8 mouse cellular contexts compared by ENCODE assay signal in the genomic region with DNA sequence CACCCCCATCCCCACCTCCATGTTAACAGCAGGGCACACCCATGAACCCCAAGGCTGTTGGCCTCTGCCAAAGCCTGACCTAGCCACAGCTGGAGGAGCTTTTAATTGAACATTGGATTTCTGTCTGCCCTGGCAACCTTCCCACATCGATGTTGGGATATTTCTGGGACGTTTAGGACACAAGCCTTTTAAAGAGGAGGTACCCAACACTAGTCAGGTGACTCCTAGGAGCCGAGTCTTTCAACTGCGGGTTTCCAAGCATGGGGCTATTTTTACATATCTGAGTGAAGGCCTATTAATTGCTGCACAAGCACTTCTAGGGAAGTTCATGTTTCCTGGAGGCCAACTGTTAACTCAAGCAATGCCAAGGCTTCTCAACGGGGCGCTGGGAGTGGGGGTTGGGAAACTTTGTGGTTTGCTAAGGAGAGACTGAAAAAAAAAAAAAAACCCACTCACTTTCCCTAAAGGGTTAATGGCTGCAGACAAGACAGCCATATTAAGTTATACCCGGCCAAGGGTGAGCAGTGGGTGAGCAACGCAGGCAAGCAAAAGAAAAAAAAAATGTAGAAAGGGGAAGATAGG.
A peak's percentile ranks its signal among the peaks of the same experiment; 100 is the strongest.
DNase-seq lines count a peak whose midpoint lies in the region; ATAC-seq lines count a peak whose summit lies in the region.

No protein-coding gene starts in this region.

- no peak overlapping the region for H3K4me3 ChIP-seq in embryonic facial prominence, embryonic 15.5 days (replicated peaks)
- peak overlapping the region; percentile 81 for H3K4me3 ChIP-seq in megakaryocyte, embryonic 14.5 days (replicated peaks)
- H3K4me3 ChIP-seq in forebrain, embryonic 11.5 days (ENCODE audit: low read depth, low read length) = no peak overlapping the region

- DNase-seq in heart, adult 11 months = peak; percentile 97
- DNase-seq in heart, postnatal 25 days (ENCODE audit: low spot score) = no peak
- peak; percentile 80 for DNase-seq in kidney, adult 9 months
- no peak for DNase-seq in layer of hippocampus, adult 11-12 months (ENCODE audit: low spot score)
- DNase-seq in right cerebral cortex, adult 18-20 months = no peak
- DNase-seq in forebrain, embryonic 11.5 days (ENCODE audit: low spot score) = no peak

- peak overlapping the region; percentile 13; the same call in 1 of the 2 replicates for H3K4me2 ChIP-seq in embryonic facial prominence, embryonic 15.5 days (replicated peaks)
- H3K4me2 ChIP-seq in forebrain, embryonic 11.5 days (ENCODE audit: low read depth, low read length, severe bottlenecking) = no peak overlapping the region

- no peak overlapping the region for H3K9ac ChIP-seq in embryonic facial prominence, embryonic 15.5 days
- no peak overlapping the region for H3K9ac ChIP-seq in forebrain, embryonic 11.5 days (ENCODE audit: low read length)

- peak; percentile 46; the same call in 1 of the 2 replicates for ATAC-seq in embryonic facial prominence, embryonic 15.5 days (ENCODE audit: insufficient number of reproducible peaks, low FRiP score, low TSS enrichment, low read depth)
- ATAC-seq in forebrain, embryonic 11.5 days (replicated peaks; ENCODE audit: low FRiP score) = no peak

- H3K4me1 ChIP-seq in embryonic facial prominence, embryonic 15.5 days = peaks cover 53% of the 10 kb centered on the region
- peaks cover 83% of the 10 kb centered on the region for H3K4me1 ChIP-seq in megakaryocyte, embryonic 14.5 days
- H3K4me1 ChIP-seq in forebrain, embryonic 11.5 days (replicated peaks; ENCODE audit: control insufficient read depth, insufficient read depth, low read length) = peaks cover 8% of the 10 kb centered on the region

- H3K36me3 ChIP-seq in embryonic facial prominence, embryonic 15.5 days = no peaks in the 10 kb centered on the region
- peaks cover 5% of the 10 kb centered on the region for H3K36me3 ChIP-seq in megakaryocyte, embryonic 14.5 days (replicated peaks; ENCODE audit: low read length)
- H3K36me3 ChIP-seq in forebrain, embryonic 11.5 days (ENCODE audit: control insufficient read depth, insufficient read depth, low read length) = no peaks in the 10 kb centered on the region

- H3K27ac ChIP-seq in embryonic facial prominence, embryonic 15.5 days (replicated peaks) = peak overlapping the region; percentile 61
- no peak overlapping the region for H3K27ac ChIP-seq in forebrain, embryonic 11.5 days (ENCODE audit: low read depth, low read length)

- intact Hi-C loops in heart, postnatal 25 days (cut with DNase I) = no loop called here

- H3K9me3 ChIP-seq in embryonic facial prominence, embryonic 15.5 days (replicated peaks) = no peaks in the 10 kb centered on the region
- H3K9me3 ChIP-seq in megakaryocyte, embryonic 14.5 days = no peaks in the 10 kb centered on the region
- no peaks in the 10 kb centered on the region for H3K9me3 ChIP-seq in forebrain, embryonic 11.5 days (ENCODE audit: control insufficient read depth, low read length)

- no peaks in the 10 kb centered on the region for H3K27me3 ChIP-seq in embryonic facial prominence, embryonic 15.5 days
- peaks cover 5% of the 10 kb centered on the region for H3K27me3 ChIP-seq in megakaryocyte, embryonic 14.5 days (replicated peaks)
- H3K27me3 ChIP-seq in forebrain, embryonic 11.5 days (ENCODE audit: control insufficient read depth, insufficient read depth, low read length) = 0 out of 2 replicates have a peak, but pooled peaks cover 2% of the 10 kb centered on the region

- 5% methylated on average over 8 of the region's 8 CpGs for WGBS in embryonic facial prominence, embryonic 15.5 days
- WGBS in forebrain, embryonic 11.5 days = 38% methylated on average over 8 of the region's 8 CpGs

Comparison
In these comparisons a context has a peak if more than half of its experiments do, and no peak if none do; other contexts are left out.
1. DNase-seq: peak in heart, adult 11 months (single experiment) and kidney, adult 9 months (single experiment); none in heart, postnatal 25 days (single experiment), layer of hippocampus, adult 11-12 months (single experiment), right cerebral cortex, adult 18-20 months (single experiment) and forebrain, embryonic 11.5 days (single experiment).